Mouse (Mus musculus) testis, adult 2 months (tissue): ENCODE measurements at regions not wholly inside any gene's neighbourhood (a gene's known extent, or its start where the extent isn't known, plus 50 kb on each side); places are given as distances from the start of the nearest gene placed in this dataset.

Experiments
- CTCF ChIP-seq: fragments of 200-500 bp; IDR thresholded peaks from 2 replicates; pipeline ENCODE4 v1.5.1; 2012; ENCODE audit warnings: low read depth, mild to moderate bottlenecking, inconsistent platforms, low read length, moderate library complexity; ENCODE audit not compliant: control insufficient read depth, insufficient read depth, insufficient replicate concordance
- POLR2A ChIP-seq: fragments of 200-500 bp; IDR thresholded peaks from 2 replicates; pipeline ENCODE4 v1.6.1; 2012; ENCODE audit warnings: low read depth, mild to moderate bottlenecking, inconsistent platforms, low read length, moderate library complexity; ENCODE audit not compliant: control insufficient read depth

DNA sequence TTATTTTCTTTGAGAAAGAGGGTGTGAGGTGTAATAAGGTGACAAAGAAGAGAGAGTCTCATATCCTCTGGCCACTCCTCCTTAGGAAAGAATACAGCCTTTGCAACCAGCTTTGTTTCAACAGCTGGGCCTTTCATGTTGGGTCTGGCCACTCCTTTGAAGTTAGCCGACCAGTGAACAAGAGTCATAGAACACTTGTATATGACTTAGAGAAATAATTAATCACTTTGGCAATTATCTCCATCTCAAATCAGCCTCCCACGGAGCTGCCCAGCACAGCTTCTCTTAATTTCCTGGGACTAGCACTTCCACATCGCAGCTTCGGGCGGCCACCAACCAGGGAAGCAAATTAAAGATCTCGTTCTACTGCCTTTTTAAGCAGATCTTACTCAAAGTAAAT is 476.8 kb downstream of the Mctp2 start:
- no peak for TF ChIP-seq CTCF
- TF ChIP-seq POLR2A, result no peak
